Mouse (Mus musculus): Measurements from ENCODE around the gene Otulin. TPM values are rescaled to one million over a fixed set of nuclear protein-coding genes. Genes with fewer than 3 reads are reported as not detected.

Otulin gene
- polyA plus RNA-seq, 1 experiment from 2014 or later: 26.2 TPM

- Histone ChIP-seq H3K27me3 (replicated peaks; ENCODE audit: insufficient read depth, low read length) (no peaks in the 10 kb centered on the region), H3K4me2 (replicated peaks; ENCODE audit: low read depth, low read length) (peak overlapping the region; percentile 70), H3K9ac (replicated peaks; ENCODE audit: low read depth) (peak overlapping the region; percentile 77), H3K27ac (ENCODE audit: low read length) (peak overlapping the region; percentile 75), H3K36me3 (ENCODE audit: insufficient read depth, low read length) (no peaks in the 10 kb centered on the region), H3K4me3 (ENCODE audit: low read depth, low read length) (peak overlapping the region; percentile 95), H3K4me1 (ENCODE audit: insufficient read depth, low read depth, low read length) (peaks cover 6% of the 10 kb centered on the region; the same call in 1 of the 2 replicates), H3K9me3 (ENCODE audit: low read length) (no peaks in the 10 kb centered on the region)
- ATAC-seq: peak; percentile 63
- TF ChIP-seq CTCF (IDR thresholded peaks at IDR 0.05) (no peak), EP300 (IDR thresholded peaks at IDR 0.05) (no peak)
- 7% methylated on average over 38 of the region's 53 CpGs for WGBS
- peak; percentile 29 for DNase-seq (ENCODE audit: low spot score)
These were observed 493 bp downstream of the Otulin start for GRCm38 (mm10) chr15:27629800-27630600.

DNA sequence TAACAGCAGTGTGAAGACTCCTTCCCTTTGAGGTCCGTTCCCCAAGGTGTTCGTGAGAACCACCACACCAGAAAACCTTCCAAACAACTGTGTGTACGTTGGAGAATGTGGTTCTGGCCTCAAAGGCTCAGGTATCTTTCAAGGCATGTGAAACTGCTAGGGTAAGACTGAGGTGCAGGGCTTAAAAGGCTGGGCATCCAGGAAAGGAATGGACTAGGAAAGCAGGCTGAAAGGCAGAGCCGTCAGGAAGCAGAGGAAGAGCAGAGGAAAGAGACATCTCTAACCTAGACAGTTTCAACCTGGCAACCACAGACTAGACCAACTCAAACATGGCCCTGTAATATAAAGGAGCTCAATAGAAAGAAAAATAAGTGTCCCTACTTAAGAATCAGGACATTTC is 1.4 kb downstream of the Otulin start:
- DNase-seq (ENCODE audit: low spot score) (no peak), ATAC-seq (no peak)
- Histone ChIP-seq H3K27me3 (replicated peaks; ENCODE audit: insufficient read depth, low read length) (no peaks in the 10 kb centered on the region), H3K9me3 (ENCODE audit: low read length) (no peaks in the 10 kb centered on the region), H3K4me3 (ENCODE audit: low read depth, low read length) (no peak overlapping the region), H3K4me2 (replicated peaks; ENCODE audit: low read depth, low read length) (peak overlapping the region; percentile 70), H3K36me3 (ENCODE audit: insufficient read depth, low read length) (no peaks in the 10 kb centered on the region), H3K9ac (replicated peaks; ENCODE audit: low read depth) (0 out of 2 replicates have a peak overlapping the region, but pooled peaks have one; percentile 4), H3K27ac (ENCODE audit: low read length) (no peak overlapping the region), H3K4me1 (ENCODE audit: insufficient read depth, low read depth, low read length) (peaks cover 6% of the 10 kb centered on the region; the same call in 1 of the 2 replicates)
- 74% methylated on average over 4 of the region's 4 CpGs for WGBS
- TF ChIP-seq EP300 (IDR thresholded peaks at IDR 0.05): no peak

- Histone ChIP-seq H3K4me1 (ENCODE audit: insufficient read depth, low read depth, low read length) (peaks cover 6% of the 10 kb centered on the region; the same call in 1 of the 2 replicates), H3K9ac (replicated peaks; ENCODE audit: low read depth) (no peak overlapping the region), H3K36me3 (ENCODE audit: insufficient read depth, low read length) (no peaks in the 10 kb centered on the region), H3K27me3 (replicated peaks; ENCODE audit: insufficient read depth, low read length) (no peaks in the 10 kb centered on the region), H3K4me3 (ENCODE audit: low read depth, low read length) (no peak overlapping the region), H3K27ac (ENCODE audit: low read length) (no peak overlapping the region), H3K9me3 (ENCODE audit: low read length) (no peaks in the 10 kb centered on the region), H3K4me2 (replicated peaks; ENCODE audit: low read depth, low read length) (no peak overlapping the region)
- TF ChIP-seq EP300 (IDR thresholded peaks at IDR 0.05): no peak
- no peak for TF ChIP-seq CTCF (IDR thresholded peaks at IDR 0.05)
- 84% methylated on average over 9 of the region's 9 CpGs for WGBS
- ATAC-seq (no peak), DNase-seq (ENCODE audit: low spot score) (no peak)
These were observed 2.7 kb downstream of the Otulin start for GRCm38 (mm10) chr15:27627794-27628193.

GRCm38 (mm10) chr15:27626314-27626713 is 4.2 kb downstream of the Otulin start:
- no peak overlapping the region for H3K27ac ChIP-seq (ENCODE audit: low read length)
- H3K4me2 ChIP-seq (replicated peaks; ENCODE audit: low read depth, low read length): no peak overlapping the region

GRCm38 (mm10) chr15:27625890-27626255 is 4.6 kb downstream of the Otulin start:
- H3K27ac ChIP-seq (ENCODE audit: low read length): no peak overlapping the region
- DNase-seq (ENCODE audit: low spot score): no peak
- TF ChIP-seq CTCF (IDR thresholded peaks at IDR 0.05) (no peak), EP300 (IDR thresholded peaks at IDR 0.05) (no peak)
- no peak overlapping the region for H3K4me2 ChIP-seq (replicated peaks; ENCODE audit: low read depth, low read length)
- H3K36me3 ChIP-seq (ENCODE audit: insufficient read depth, low read length): no peaks in the 10 kb centered on the region
- H3K4me1 ChIP-seq (ENCODE audit: insufficient read depth, low read depth, low read length): peaks cover 6% of the 10 kb centered on the region; the same call in 1 of the 2 replicates
- WGBS: 79% methylated on average over 10 of the region's 10 CpGs
- H3K9me3 ChIP-seq (ENCODE audit: low read length): no peaks in the 10 kb centered on the region
- no peak for ATAC-seq
- no peak overlapping the region for H3K9ac ChIP-seq (replicated peaks; ENCODE audit: low read depth)
- no peak overlapping the region for H3K4me3 ChIP-seq (ENCODE audit: low read depth, low read length)
- H3K27me3 ChIP-seq (replicated peaks; ENCODE audit: insufficient read depth, low read length): no peaks in the 10 kb centered on the region

More at GRCm38 (mm10) chr15:27626314-27626713, 4.2 kb downstream of the Otulin start:
- no peak for TF ChIP-seq CTCF (IDR thresholded peaks at IDR 0.05)
- no peak for TF ChIP-seq EP300 (IDR thresholded peaks at IDR 0.05)
- ATAC-seq (no peak), DNase-seq (ENCODE audit: low spot score) (no peak)
- 100% methylated on average over 1 of the region's 1 CpGs for WGBS
- no peaks in the 10 kb centered on the region for H3K36me3 ChIP-seq (ENCODE audit: insufficient read depth, low read length)
- no peak overlapping the region for H3K4me3 ChIP-seq (ENCODE audit: low read depth, low read length)
- no peaks in the 10 kb centered on the region for H3K27me3 ChIP-seq (replicated peaks; ENCODE audit: insufficient read depth, low read length)
- H3K9me3 ChIP-seq (ENCODE audit: low read length): no peaks in the 10 kb centered on the region
- H3K9ac ChIP-seq (replicated peaks; ENCODE audit: low read depth): no peak overlapping the region
- peaks cover 6% of the 10 kb centered on the region; the same call in 1 of the 2 replicates for H3K4me1 ChIP-seq (ENCODE audit: insufficient read depth, low read depth, low read length)

- DNase-seq (ENCODE audit: low spot score): peak; percentile 18
- TF ChIP-seq EP300 (IDR thresholded peaks at IDR 0.05) (no peak), CTCF (IDR thresholded peaks at IDR 0.05) (no peak)
- H3K4me3 ChIP-seq (ENCODE audit: low read depth, low read length): no peak overlapping the region
- H3K9ac ChIP-seq (replicated peaks; ENCODE audit: low read depth): no peak overlapping the region
- no peaks in the 10 kb centered on the region for H3K9me3 ChIP-seq (ENCODE audit: low read length)
- H3K27me3 ChIP-seq (replicated peaks; ENCODE audit: insufficient read depth, low read length): no peaks in the 10 kb centered on the region
- H3K36me3 ChIP-seq (ENCODE audit: insufficient read depth, low read length): no peaks in the 10 kb centered on the region
- ATAC-seq: no peak
- WGBS: 80% methylated on average over 13 of the region's 13 CpGs
- H3K4me1 ChIP-seq (ENCODE audit: insufficient read depth, low read depth, low read length): peaks cover 6% of the 10 kb centered on the region; the same call in 1 of the 2 replicates
- no peak overlapping the region for H3K4me2 ChIP-seq (replicated peaks; ENCODE audit: low read depth, low read length)
- no peak overlapping the region for H3K27ac ChIP-seq (ENCODE audit: low read length)
These were observed 5.2 kb downstream of the Otulin start for GRCm38 (mm10) chr15:27625014-27625889.

Measured in lung, postnatal 0 days (tissue).